Mouse (Mus musculus) Patski (cell line): Measurements from ENCODE around the gene Gcm2. TPM values are rescaled to one million over a fixed set of nuclear protein-coding genes. Genes with fewer than 3 reads are reported as not detected.

Experiments
- ATAC-seq: fragments of 100-300 bp; one replicate; pipeline ENCODE4 v1.8.0; 2021
- CTCF ChIA-PET: fragments of 350-600 bp; sonication (Branson Sonifier 250); formaldehyde crosslinking; loops from one replicate; lab custom pipeline; 2022; ENCODE audit warnings: inconsistent platforms; lab: Charles Lee
- POLR2A ChIA-PET: fragments of 350-600 bp; sonication (Branson Sonifier 250); formaldehyde crosslinking; loops from one replicate; lab custom pipeline; 2022; ENCODE audit warnings: antibody characterized with exemption, inconsistent platforms; lab: Charles Lee
- DNase-seq: peaks from one replicate; pipeline ENCODE4 v3.0.0-alpha.2; 2011; ENCODE audit warnings: low read depth, low spot score
- H3K27me3 ChIP-seq: fragments of 371-371 bp; one replicate; pipeline ENCODE4 v1.5.1; 2021
- CTCF ChIP-seq: fragments of 100-300 bp; IDR thresholded peaks from one replicate; pipeline ENCODE4 v1.5.1; 2021
- in situ Hi-C: fragments of 300-500 bp; cut with MboI; formaldehyde crosslinking; loops from 3 replicates; pipeline ENCODE4 v1.11.1; 2018; ENCODE audit warnings: low pct_unique_long_range_greater_than_20kb, mixed read lengths
- polyA plus RNA-seq: library from polyadenylated mRNA; unstranded; gene quantifications from one replicate; pipeline ENCODE4 v1.2.3, GENCODE M21; 2021

Gene Gcm2
- not detected for polyA plus RNA-seq

DNA sequence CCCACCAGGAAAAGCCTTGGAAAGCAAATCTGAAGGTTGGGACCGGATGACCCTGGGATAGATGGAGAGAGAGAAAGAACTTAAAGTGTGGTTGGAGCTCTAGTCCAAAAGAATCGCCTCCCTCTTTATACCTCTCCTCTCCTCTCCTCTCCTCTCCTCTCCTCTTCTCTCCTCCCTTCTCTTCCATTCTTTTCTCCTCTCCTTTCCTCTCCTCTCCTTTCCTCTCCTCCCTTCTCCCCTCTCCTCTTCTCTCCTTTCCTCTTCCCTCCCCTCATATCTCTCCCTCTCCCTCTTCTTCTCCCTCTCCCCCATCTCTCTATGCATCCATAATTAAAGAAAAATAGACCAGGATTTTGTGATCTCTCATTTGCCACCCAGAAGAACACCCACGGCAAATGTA lies at the start of gene Gcm2:
Gene Gcm2, minus strand, starts transcription at position 101 of the 400 bp plus-strand sequence.
- ATAC-seq: no peak

DNA sequence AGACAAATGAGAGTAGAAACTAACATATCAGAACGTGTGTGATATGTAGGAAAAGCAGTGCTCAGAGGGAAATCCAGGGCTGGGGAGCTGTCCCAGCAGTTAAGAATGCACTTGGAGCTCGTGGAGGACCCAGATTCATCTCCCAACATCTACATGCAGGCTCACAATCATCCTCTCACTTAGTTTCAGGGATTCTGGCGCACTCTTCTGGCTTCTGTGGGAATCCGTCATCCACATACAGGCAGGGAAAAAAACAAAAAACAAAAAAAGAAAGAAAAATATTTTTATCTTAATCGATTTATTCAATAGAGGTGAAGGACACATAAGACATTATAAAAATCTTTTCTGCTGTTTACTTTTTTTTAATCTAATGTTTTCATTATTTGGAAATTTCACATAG lies 47.6 kb upstream of the Gcm2 start:
- DNase-seq (no peak), ATAC-seq (no peak)
- H3K27me3 ChIP-seq: peaks cover 80% of the 10 kb centered on the region
- CTCF ChIA-PET: no interaction called here
- POLR2A ChIA-PET: no interaction called here
- in situ Hi-C loops: no loop called here
- TF ChIP-seq CTCF: no peak

More for the DNA sequence above, at the start of gene Gcm2:
- in situ Hi-C loops: no loop called here
- H3K27me3 ChIP-seq: peaks cover 29% of the 10 kb centered on the region
- POLR2A ChIA-PET: no interaction called here
- CTCF ChIA-PET: no interaction called here
- TF ChIP-seq CTCF: no peak
- no peak for DNase-seq

DNA sequence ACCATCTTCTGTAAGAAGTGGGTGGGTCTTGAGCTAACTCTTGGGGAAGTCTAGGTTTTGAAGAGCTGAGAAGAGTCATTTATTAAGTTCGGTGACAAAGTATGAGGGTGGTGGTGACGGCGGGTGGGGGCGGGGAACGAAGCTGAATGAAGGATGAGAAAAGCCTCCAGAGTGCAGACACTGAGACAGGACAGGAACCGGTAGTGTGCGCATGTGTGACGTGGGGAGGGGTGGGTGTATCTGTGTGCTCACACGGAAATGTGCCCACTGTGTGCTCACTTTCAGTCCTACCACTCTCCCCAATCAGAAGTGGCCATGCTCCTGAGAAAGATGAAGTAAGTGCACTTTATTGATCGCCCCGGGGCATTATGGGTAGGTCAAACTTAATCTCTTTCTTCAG lies 42.3 kb upstream of the Gcm2 start:
- ChIA-PET POLR2A (no interaction called here), CTCF (no interaction called here)
- no peak for DNase-seq
- ATAC-seq: no peak
- no peak for TF ChIP-seq CTCF
- in situ Hi-C loops: no loop called here
- peaks cover 71% of the 10 kb centered on the region for H3K27me3 ChIP-seq

DNA sequence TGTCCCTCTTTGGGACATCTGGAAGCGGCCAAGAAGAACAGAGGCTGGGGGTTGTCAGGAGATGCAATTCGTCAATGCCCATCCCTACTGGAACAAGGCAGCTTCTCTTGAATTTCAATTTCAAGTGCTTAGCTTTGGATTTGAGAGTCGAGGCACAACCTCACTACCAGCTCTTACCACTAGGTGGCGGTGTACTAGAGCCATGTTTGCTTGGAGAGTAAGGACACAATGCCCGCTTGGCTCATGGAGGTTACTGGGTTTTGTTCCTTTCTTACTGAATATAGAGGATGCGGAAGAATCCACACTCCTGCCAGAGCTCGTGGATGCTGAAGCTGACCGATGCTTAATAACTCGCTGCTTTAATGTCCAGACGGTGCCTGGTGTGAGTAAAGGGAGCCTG lies 35.4 kb upstream of the Gcm2 start:
- peaks cover 52% of the 10 kb centered on the region for H3K27me3 ChIP-seq
- ChIA-PET CTCF (interaction anchor here (0.8 to 1.7 kb wide), 5 partner anchors 14 to 94 kb away, joined by 3 to 8 read pairs (median 3); no protein-coding TSS in a partner anchor), POLR2A (no interaction called here)
- in situ Hi-C loops: loop anchor here (25.0 kb wide), 1 partner anchor 441 kb away; no protein-coding TSS in a partner anchor
- DNase-seq: no peak
- TF ChIP-seq CTCF: peak; percentile 79
- ATAC-seq: no peak

DNA sequence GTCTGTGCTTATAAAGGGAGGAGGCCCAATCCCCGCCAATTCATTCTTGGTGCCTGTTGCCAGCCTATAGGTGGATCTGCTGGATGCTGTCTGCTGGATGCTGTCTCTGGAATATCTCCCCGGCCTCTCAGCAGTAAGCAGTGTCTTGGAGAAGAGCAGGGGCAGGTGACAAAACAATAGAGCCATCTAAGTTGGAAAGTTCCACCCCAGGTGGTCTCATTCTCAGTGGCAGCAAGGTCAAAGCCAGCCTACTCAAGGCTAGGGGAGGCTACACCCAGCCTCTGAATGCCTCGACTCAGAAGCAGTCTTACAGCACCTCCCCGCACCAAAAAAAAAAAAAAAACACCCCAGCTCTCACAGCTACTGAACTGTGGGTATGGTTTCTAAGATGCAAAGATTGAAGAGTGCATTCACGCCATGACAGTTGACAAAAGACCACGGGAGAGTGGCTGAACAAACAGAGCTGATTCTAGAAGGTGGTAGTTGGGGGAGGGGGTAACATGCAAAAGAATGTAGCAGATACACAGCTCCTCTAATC lies 34.7 kb upstream of the Gcm2 start:
- DNase-seq: no peak
- in situ Hi-C loops: loop anchor here (25.0 kb wide), 1 partner anchor 442 kb away; no protein-coding TSS in a partner anchor
- ChIA-PET CTCF (interaction anchor here (0.8 to 1.7 kb wide), 5 partner anchors 15 to 94 kb away, joined by 3 to 8 read pairs (median 3); no protein-coding TSS in a partner anchor), POLR2A (no interaction called here)
- H3K27me3 ChIP-seq: peaks cover 54% of the 10 kb centered on the region
- ATAC-seq: no peak
- TF ChIP-seq CTCF: no peak

DNA sequence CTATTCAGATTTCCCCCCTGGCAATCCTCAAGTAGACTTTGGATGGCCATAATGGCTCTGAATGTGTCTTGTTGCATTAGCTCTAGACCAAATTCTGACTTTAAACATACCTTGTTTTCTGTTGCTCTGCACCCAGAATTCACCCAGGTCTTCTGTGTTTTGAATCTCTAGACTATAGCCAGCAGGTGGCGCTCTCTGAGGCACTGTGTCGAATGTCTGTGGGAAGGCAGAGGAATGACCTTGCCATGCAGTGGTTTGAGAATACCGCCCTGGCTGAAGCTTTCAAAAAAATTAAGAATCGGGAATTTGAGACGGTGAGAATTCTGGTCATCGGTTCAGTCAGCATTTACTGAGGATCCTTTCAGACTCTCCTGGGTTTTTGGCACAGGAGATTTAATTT lies 24.1 kb upstream of the Gcm2 start:
- TF ChIP-seq CTCF: peak; percentile 85
- no peak for ATAC-seq
- CTCF ChIA-PET: interaction anchor here (0.8 to 1.7 kb wide), 4 partner anchors 64 to 505 kb away, joined by 3 read pairs; no protein-coding TSS in a partner anchor

DNA sequence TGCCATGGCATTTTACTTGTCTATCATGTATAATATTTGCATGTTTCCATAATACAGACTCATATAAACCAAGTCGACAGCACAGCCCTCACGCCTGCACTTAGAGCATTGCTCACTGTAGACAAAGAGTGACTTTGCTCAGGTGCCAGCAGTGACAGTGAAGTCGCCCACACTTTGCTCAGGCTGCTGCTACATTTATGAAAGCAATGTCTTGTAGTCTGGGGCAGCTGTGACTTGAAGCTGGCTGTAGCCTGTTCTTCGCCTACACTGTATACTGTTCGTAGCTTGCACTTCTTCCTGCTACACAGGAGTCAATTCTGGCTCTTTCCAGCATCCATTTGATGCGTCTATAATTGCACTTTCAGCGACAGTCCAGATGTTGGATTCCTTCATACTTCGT lies 18.2 kb upstream of the Gcm2 start:
- no peak for DNase-seq
- TF ChIP-seq CTCF: no peak
- POLR2A ChIA-PET: no interaction called here
- CTCF ChIA-PET: no interaction called here
- ATAC-seq: no peak
- in situ Hi-C loops: loop anchor here (25.0 kb wide), 1 partner anchor 458 kb away; no protein-coding TSS in a partner anchor
- H3K27me3 ChIP-seq: peaks cover 56% of the 10 kb centered on the region

More for the DNA sequence above, 24.1 kb upstream of the Gcm2 start:
- H3K27me3 ChIP-seq: peaks cover 68% of the 10 kb centered on the region
- DNase-seq: peak; percentile 6
- in situ Hi-C loops: loop anchor here (5.0 to 25.0 kb wide), 2 partner anchors 102 to 452 kb away; no protein-coding TSS in a partner anchor
- POLR2A ChIA-PET: no interaction called here

DNA sequence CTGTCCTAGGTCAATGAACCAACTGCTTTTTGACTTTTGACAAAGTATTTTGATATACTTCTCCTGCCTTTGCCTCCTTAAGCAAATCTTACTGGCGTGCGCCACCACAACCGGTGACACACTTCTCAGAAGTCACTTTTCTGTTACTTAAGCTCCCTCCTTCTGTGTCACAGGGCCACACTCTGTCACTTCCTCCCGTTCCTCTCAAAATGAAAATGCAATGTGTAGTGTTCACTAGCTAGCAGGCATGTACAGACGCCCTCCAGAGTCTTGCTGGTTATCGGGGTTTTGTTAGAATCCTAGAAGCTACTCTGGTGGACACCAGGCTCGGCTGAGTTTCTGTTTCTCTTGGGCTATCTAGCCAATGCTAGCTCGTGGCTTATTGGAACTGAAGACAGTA lies 17.5 kb upstream of the Gcm2 start:
- CTCF ChIA-PET: no interaction called here
- ATAC-seq (no peak), DNase-seq (no peak)
- H3K27me3 ChIP-seq: peaks cover 51% of the 10 kb centered on the region
- TF ChIP-seq CTCF: no peak
- in situ Hi-C loops: loop anchor here (25.0 kb wide), 1 partner anchor 459 kb away; no protein-coding TSS in a partner anchor
- POLR2A ChIA-PET: no interaction called here

DNA sequence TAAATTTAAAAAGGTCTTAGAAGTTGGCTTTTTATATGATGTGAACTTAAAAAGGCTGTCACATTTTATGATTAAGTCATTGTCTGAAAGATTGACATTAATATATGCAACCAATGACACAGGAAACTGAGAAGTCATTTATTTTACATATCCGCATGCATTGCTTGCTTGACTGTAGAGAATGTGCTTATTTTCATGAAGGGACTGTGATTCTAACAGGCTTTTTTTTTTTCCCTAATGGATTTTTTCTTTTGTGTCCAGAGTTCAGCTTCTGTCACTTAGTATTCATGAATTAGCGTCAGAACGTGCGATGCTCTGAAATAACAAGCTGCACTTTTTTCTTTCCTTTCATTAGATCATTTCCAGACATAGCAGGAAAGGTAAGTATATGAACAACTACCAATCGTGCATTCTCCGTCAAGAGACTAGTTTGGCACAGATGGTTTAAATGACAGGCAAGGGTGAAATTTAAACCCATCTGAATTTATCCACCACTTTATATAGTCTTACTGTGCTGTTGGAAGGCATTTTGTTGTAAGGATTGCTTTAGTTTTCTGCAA lies 12.9 kb upstream of the Gcm2 start:
- no peak for TF ChIP-seq CTCF
- in situ Hi-C loops: no loop called here
- DNase-seq (no peak), ATAC-seq (no peak)
- ChIA-PET POLR2A (no interaction called here), CTCF (no interaction called here)
- H3K27me3 ChIP-seq: peaks cover 39% of the 10 kb centered on the region

DNA sequence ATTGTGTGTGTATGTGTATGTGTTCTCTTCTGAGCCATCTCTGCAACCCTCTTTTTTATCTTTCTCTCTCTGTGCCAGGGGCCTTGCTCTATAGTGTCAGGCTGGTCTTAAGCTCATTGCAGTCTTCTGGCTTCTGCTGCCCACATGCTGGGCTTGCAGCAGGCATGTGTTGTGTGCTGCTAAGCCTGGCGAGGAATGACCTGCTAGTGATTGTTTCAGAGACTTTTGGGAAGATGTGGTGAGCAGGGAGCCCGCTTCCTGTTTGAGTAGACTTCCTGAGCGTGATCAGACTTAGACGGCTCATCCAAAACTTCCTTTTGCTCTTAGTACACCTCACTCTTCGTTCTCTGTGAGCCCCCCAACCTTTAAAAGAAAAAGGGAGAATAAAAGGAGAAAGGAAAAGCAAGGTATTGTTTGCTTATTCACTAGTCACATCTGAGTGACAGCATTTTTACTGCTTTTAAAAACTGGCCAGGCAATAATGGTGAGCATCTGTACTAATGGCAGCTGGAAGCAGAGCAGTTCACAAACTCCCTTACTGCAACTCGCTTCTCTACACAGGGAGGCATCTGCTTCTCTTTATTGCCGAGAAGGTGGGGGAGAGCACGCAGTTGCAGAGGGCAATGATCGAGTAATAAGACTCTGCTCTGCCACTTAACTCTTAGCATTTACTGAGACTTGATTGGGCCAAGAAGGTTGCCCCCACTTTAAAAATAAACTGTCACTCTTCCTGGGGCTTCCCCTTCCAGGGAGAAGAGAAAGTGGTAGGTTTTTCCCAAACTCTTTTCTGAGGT lies 8.5 kb upstream of the Gcm2 start:
- peaks cover 40% of the 10 kb centered on the region for H3K27me3 ChIP-seq
- ATAC-seq (no peak), DNase-seq (no peak)
- ChIA-PET CTCF (no interaction called here), POLR2A (no interaction called here)
- no peak for TF ChIP-seq CTCF
- in situ Hi-C loops: no loop called here
